Mouse (Mus musculus): Measurements from ENCODE around the gene Tspan31.
"Not testable (repeated sequence)": the region's sequence is repeated elsewhere in the genome, so short reads cannot be mapped to it uniquely, and the experiment has no call there.

The Tspan31 gene

DNA sequence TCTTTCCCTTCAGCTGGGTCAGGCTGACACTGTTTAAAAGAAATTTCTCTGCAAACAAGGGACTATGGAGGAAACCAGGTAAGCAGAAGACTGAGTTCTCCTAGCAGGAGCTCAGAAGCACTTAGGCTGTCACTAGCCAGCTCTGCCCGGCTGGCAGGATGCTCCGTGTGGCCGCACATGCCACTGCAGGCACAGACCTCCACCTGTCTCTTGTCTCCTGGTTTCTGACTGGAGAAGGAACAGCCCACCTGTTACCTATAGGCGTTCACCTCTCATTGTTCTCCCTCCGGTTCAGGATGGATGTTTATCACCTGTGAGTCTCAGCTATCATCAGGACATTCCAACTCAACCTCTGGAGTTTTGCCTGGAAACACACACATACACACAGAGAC is 13.8 kb upstream of the Tspan31 start:
- DNase-seq (ENCODE audit: low read depth, low spot score), result no peak

GRCm38 (mm10) chr10:127083292-127083914 is 13.3 kb upstream of the Tspan31 start:
- DNase-seq (ENCODE audit: low read depth, low spot score), result no peak

DNA sequence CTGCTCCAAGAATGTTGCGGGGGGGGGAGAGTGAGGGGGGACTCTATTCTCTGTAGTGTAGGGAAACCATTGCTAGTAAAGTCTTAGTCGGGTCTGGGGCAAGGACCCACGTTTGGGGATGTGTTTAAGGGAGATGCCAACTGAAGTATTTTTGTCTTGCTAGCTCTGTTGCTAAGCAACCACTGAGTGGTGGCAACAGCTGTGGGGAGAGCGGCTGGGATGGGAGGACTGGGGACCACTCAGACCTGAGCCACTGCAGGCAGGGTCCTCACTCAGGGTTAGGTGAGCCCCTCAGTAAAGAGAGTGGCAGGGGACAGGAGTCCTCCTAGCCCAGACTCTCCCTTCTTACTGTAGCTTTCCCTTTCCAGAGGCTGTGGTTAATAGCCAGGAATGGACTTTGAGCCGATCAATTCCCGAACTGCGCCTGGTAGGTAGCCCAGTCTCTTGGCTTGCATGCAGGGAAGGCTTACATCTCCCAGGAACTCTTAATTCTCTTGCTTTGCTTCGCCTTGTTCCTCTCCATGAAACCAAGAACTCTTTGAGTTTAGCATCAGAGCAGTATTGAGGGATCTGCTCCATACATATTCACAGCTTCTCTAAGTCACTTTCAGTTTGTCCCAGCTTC is 12.0 kb upstream of the Tspan31 start:
- DNase-seq (ENCODE audit: low read depth, low spot score), result no peak

DNA sequence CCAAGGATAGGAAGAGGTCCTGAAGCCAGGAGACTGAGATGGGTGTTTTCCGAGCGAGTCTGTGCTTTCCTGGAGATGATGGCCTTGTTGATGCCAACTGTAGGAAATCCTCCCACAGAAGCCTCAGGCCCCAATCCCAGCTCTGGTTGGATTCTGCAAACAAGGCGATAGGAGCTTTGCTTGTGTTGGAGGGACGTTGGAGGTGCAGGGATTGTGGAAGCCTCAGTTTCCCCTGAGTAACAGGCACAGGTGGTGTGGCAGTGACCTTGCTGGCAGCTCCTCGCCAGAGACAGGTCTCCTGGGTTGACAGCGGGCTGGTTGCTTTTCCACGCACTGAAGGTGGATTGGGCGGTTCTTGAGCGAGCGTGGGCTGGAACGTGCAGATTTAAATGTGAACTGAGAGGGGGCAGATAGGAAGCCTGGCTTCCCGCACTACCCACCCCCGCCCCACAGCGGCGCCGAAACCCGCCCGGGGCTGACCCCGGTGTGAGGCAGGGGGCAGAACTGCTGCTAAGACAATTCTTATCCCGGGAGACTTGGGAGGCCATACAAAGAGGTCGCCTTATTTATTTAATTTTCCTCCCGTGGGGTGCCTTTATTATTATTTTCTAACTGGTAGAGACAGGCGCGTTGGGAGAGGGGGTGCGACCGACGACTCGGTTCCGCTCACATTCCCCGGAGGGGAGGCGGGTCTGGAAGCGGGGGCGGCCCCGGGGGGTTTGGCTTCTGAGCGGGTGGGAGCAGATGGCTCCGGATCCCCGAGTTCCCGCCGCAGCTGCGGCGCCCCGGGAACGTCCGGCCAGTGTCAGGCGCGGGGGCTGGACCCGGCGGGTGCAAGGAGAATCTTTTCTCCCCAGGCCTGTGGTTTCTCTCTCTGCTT is 11.1 kb upstream of the Tspan31 start:
- DNase-seq (ENCODE audit: low read depth, low spot score), result no peak

DNA sequence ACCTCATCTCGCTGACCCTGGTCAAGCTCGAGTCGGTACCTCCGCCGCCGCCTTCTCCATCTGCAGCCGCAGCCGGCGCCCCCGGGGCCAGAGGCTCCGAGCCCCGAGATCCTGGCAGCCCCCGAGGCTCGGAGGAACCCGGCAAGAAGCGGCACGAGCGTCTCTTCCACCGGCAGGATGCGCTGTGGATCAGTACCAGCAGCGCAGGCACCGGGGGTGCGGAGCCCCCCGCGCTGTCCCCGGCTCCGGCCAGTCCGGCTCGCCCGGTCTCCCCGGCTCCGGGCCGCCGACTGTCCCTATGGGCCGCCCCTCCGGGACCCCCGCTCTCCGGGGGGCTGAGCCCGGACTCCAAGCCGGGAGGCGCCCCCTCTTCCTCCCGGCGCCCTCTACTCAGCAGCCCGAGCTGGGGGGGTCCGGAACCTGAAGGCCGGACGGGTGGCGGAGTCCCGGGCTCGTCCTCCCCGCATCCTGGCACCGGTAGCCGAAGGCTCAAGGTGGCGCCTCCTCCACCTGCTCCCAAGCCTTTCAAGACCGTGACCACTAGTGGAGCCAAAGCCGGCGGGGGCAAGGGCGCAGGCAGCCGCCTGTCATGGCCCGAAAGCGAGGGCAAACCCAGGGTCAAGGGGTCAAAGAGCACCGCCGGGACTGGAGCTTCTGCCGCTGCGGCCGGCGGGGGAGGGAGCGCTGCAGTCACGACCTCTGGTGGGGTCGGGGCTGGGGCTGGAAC is 9.8 kb upstream of the Tspan31 start:
- DNase-seq (ENCODE audit: low read depth, low spot score), result peak; percentile 60

DNA sequence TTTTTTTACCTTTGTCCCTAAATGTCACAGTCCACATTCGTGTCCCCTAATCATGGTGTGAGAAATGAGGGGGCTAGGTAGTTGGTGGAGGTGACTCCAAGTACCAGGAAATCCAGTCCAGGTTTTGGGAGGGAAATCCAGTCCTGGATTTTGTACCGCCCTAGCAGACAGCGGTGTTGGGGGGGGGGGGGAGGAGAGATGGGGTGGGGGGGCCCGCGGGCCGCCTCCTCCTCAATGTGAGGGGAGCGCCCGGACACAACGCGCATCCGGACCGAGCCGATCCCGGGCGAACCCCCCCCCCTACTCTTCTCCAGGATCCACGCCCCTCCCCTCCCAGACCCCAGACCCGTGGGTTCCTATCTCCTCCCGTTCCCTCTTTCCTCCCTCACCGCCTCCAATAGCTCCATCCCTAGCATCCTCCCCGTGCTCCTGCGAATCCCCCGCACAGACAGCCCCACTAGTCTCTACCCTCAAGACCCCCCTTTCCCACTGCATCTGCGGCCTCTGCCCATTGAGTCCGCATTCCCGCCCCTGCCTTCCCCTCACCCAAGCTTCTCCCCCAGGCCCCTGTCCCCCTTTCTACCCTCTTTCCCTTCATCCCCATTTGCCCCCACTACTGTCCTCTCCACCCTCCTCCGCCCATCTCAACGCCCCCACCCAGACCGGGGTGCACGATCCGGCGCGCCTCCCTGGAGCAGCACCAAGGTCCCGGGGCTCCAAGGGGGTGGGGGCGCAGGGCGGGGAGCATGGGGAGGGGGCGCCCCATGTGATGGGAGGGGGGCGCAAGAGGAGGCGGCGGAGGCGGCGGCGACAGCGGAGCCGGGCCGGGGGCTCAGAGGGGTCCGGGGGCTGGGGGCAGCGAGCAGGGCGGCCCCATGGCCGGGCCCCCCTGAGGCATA is 8.9 kb upstream of the Tspan31 start:
- DNase-seq (ENCODE audit: low read depth, low spot score), result no peak

DNA sequence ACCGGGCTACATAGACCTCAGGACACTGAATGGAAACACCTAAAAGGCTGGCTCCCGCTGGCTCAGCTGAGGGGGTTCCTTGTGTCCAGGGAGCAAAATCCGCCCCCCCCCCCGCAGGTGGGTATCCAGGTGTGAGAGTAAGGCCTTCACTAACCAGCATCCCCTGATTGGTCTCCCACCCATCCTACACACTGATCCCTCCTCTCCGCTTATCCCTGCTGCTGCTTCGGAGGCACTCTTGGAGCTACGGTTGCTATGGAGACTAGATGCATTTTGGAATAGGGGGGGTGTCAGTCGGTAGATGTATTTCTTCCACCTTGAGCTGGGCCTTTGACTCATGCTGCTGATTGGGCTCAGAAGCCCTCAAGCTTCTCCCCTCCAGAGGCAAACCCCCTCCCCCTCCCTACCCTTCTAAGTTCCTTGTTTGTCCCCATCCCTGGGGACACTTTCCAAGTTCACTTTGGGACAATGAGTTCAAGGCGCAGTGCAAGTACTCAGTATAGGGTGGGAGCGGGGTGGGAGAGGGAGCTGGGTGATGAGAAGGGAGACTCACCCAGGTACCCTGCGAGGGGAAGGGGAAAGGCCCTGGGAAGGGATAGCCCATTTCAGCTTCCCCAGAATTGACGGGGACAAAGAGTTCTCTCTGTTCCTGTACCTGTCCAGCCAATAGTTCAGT is 8.1 kb upstream of the Tspan31 start:
- DNase-seq (ENCODE audit: low read depth, low spot score), result peak; percentile 14

DNA sequence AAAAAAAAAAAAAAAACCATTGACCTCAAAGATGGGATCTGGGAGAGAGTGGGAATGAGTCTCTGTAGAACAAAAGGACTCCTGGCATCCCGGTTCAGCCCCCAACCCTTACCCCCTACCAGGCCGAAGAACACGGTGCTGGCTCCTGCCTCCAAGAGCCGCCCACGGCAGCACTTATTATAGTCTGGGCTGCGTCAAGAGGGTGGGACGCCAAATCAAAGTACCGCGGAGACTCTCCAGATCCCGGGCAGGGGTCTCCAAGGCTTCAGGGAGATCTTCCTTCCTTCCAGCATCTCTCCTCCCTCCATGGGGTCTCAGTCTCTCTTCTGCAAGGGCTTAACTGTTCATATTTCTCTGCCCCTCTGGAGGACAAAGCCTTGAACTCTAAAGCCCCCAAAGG is 7.5 kb upstream of the Tspan31 start:
- DNase-seq (ENCODE audit: low read depth, low spot score), result no peak

GRCm38 (mm10) chr10:127076082-127076481 is 6.0 kb upstream of the Tspan31 start:
- DNase-seq (ENCODE audit: low read depth, low spot score), result no peak

DNA sequence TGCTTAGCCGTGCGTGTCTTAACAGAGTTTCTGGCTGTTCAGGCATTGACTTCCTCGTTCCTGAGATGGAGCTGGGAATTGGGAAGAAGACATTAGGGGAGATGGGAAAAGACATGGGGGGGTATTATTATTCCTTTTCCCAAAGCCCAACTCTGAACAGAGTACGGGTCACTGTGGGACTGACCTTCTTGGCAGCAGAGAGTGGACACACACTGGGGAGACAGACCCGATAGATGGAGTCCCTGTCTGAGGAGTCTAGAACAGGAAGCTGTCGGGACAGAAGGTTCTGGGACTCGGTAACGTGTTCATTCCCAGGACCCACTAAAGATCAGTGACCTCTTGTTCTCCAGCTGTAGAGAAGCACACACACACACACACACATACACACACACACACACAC is 5.6 kb upstream of the Tspan31 start:
- DNase-seq (ENCODE audit: low read depth, low spot score), result no peak

DNA sequence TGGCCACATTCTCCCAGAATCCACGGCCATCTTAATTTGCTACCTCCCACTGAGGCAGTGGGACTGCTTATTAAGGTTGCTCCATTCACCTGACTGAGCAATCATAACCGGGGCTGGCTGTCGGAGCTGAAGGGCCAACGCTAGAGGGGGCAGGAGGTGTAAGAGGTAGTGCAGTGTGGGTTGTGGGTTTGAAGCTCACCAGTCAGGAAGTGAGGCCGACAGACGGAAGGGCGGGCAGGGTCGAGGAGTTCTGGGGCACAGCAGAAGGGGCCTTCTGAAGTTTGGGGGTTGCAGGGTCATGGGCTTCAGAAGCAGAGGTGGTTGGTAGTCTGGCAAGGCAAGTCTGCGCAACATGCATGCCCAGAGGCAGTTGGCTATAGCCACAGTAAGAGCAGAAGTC is 5.0 kb upstream of the Tspan31 start, which contains the start of gene Agap2:
Agap2 (plus strand) TSS at position 205 of the 400 bp plus-strand sequence.
- no peak for DNase-seq (ENCODE audit: low read depth, low spot score)

DNA sequence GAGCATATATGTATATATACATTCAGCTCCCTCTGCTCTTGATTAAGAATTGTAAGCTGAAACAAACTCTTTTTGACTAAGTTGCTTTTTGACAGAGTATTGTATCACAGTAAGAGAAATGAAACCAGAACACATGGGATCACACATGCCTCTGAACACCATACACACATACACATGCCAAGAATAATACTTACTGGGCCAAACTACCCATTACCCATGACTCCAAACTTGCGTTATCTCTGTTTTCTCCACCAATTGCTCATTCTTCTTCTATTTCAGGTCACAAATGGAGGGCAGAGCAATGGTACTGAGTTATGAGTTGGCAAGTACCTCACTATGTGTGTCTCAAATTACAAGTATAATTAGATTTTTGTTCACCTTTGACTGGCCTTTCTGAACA is 3.9 kb upstream of the Tspan31 start:
- DNase-seq (ENCODE audit: low read depth, low spot score), result no peak

DNA sequence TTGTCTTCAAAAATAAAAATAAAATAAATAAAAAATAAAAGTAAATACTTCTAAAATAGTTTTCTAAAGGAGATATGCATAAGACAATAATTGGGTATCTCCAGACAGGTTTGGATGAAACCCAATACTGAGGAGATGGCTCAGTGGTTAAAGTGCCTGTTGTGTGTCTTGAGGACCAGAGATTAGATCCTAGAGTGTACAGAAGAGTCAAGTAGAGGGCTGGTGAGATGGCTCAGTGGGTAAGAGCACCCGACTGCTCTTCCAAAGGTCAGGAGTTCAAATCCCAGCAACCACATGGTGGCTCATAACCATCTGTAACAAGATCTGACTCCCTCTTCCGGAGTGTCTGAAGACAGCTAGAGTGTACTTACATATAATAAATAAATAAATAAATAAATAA is 2.9 kb upstream of the Tspan31 start:
- DNase-seq (ENCODE audit: low read depth, low spot score), result not testable (repeated sequence)

DNA sequence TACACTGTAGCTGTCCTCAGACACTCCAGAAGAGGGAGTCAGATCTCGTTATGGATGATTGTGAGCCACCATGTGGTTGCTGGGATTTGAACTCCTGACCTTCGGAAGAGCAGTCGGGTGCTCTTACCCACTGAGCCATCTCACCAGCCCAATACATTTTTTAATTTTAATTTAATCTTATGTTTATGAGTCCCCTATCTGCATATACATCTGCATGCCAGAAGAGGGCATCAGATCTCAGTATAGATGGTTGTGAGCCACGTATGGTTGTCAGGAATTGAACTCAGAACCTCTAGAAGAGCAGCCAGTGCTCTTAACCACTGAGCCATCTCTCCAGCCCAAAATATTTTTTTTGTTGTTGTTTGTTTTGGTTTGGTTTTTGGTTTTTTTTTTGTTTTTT is 2.2 kb upstream of the Tspan31 start:
- DNase-seq (ENCODE audit: low read depth, low spot score), result not testable (repeated sequence)

DNA sequence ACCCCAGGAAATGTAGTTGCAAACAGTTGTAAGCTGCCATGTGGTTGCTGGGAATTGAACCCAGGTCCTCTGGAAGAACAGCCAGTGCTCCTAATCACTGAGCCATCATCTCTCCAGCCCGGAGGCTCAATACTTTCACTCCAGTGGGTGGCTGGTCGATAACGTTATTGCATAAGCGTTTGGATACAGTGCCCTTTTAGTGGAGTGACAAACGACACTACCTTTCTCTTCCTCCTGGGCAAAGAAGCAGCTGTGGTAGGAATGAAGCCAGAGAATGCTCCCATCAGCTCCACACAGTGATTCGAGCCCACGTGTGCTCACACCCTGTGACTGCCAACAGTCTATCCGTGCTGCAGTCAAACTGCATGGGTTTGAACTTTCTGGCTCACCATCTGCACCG is 1.1 kb upstream of the Tspan31 start:
- no peak for DNase-seq (ENCODE audit: low read depth, low spot score)

DNA sequence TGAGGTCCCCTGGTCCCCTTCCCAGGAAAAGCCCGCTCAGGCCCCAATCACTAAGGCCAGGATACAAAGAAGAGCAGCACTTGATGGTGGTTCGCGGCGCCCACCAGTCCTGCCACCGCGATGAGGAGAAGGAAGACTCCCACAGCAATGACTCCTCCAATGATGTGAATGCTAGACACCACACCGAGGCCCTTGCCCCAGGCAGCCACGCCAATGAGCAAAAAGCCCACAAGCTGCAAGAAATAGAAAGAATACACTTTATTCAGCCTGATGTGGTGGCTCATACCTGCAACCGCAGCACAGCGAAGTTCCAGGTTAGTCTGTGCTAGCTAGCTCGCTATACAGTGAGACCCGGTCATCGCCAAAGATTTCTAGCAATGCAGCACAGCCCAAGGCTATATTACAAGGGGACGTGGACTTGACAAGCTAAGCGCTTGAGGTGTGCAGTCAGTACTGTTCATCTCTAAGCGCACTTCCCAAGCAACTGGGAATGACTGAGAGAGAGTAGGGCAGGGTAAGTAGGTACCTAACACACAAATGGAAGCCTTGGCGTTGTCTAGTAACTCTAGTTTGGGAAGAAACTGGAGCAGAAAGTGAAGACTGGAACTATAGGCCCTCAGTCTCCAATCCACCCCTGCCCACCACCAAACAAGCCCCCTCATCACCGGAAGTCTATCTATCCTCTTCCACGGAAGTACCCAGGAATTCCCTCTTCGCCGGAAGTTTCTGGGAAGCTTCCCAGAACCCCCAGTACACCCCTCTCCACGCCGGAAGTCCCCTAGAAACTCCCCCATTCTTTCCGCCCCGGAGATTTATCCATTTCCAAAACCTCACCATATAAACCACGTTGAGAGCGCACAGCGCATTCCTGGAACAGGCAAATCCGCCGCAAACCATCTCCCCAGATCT is 529 bp downstream of the Tspan31 start:
- DNase-seq (ENCODE audit: low read depth, low spot score), result no peak

DNA sequence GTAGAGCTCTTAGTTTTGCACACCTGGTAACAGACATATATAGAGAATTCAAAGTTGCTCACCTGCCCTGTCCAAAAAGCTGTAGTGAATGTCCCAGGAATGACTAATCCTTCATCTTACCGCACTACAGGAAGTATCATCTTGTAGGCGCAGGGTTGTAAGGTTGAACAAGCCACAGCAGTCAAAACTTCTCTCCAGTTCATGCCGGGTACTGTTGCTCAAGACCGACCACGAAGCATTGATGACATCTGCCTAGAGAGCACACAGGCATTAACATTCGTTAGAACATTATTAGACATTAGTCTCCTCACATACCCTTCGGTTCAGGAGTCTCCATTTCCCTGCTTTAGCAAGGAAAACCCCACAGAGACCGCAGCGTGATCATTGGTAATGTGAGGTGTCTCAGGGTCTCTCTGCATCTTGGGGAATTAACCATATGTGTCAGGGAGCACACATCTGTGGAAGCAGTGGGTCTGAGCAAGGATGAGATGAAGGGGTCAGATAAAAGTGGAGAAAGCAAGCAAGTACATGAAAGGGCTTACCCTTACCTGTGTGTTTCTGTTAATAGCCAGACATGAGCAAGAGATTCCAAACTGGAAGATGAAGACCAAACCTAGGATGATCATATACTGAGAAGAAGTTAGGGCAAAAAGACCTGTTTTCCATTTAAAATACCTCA is 1.6 kb downstream of the Tspan31 start:
- no peak for DNase-seq (ENCODE audit: low read depth, low spot score)

- peak; percentile 19 for DNase-seq (ENCODE audit: low read depth, low spot score)
Observed at GRCm38 (mm10) chr10:127066519-127067018, 3.5 kb downstream of the Tspan31 start.

- no peak for DNase-seq (ENCODE audit: low read depth, low spot score)
Observed at GRCm38 (mm10) chr10:127065981-127066380, 4.1 kb downstream of the Tspan31 start.
